Mouse (Mus musculus) stomach, embryonic 15.5 days (tissue): ENCODE data around the gene Abi3bp. TPM values are rescaled to one million over a fixed set of nuclear protein-coding genes. Genes with fewer than 3 reads are reported as not detected.

Experiments
- ATAC-seq: fragments of 200-750 bp; cut with Nextera tagmentation; 2 replicates; pipeline ENCODE4 v1.8.0; 2017; ENCODE audit warnings: low read depth, moderate number of reproducible peaks, moderate TSS enrichment; ENCODE audit not compliant: insufficient read depth, low FRiP score
- H3K27ac ChIP-seq: fragments of 300-500 bp; sonication (generic); 2 replicates; pipeline ENCODE4 v1.5.1; 2015; ENCODE audit warnings: mild to moderate bottlenecking, inconsistent platforms
- H3K27me3 ChIP-seq: fragments of 300-500 bp; sonication (generic); replicated peaks from 2 replicates; pipeline ENCODE4 v1.6.1; 2015; ENCODE audit warnings: inconsistent platforms
- H3K36me3 ChIP-seq: fragments of 300-500 bp; sonication (generic); 2 replicates; pipeline ENCODE4 v1.6.1; 2015; ENCODE audit warnings: inconsistent platforms
- H3K4me1 ChIP-seq: fragments of 300-500 bp; sonication (generic); 2 replicates; pipeline ENCODE4 v1.6.1; 2015; ENCODE audit warnings: inconsistent platforms
- H3K4me2 ChIP-seq: fragments of 300-500 bp; sonication (generic); 2 replicates; pipeline ENCODE4 v1.6.1; 2015; ENCODE audit warnings: mild to moderate bottlenecking, inconsistent platforms
- H3K4me3 ChIP-seq: fragments of 300-500 bp; sonication (generic); replicated peaks from 2 replicates; pipeline ENCODE4 v1.5.1; 2015; ENCODE audit warnings: inconsistent platforms
- H3K9ac ChIP-seq: fragments of 300-500 bp; sonication (generic); 2 replicates; pipeline ENCODE4 v1.6.1; 2015; ENCODE audit warnings: inconsistent platforms
- H3K9me3 ChIP-seq: fragments of 300-500 bp; sonication (generic); 2 replicates; pipeline ENCODE4 v1.6.1; 2016; ENCODE audit warnings: inconsistent platforms
- WGBS: fragments of 180-500 bp; shearing (Covaris S2); methylation state at CpG from one replicate; pipeline ENCODE4 v1.1.7; 2015; 5-methylcytosine and 5-hydroxymethylcytosine counted together
- polyA plus RNA-seq: library from polyadenylated mRNA; unstranded; fragments of >200 nt; fragmentation: Nextera tagmentation; extraction: Ambion mirVana; gene quantifications from 2 replicates; pipeline ENCODE4 v1.2.1, GENCODE M21; 2015

Abi3bp gene
- polyA plus RNA-seq, 1 experiment from 2014 or later = 24.6 TPM

- H3K9ac ChIP-seq = no peak overlapping the region
- no peaks in the 10 kb centered on the region for H3K9me3 ChIP-seq
- no peak for ATAC-seq
- H3K27ac ChIP-seq = no peak overlapping the region
- no peak overlapping the region for H3K4me2 ChIP-seq
- no peak overlapping the region for H3K4me3 ChIP-seq
- peaks cover 35% of the 10 kb centered on the region for H3K36me3 ChIP-seq
- H3K4me1 ChIP-seq = no peaks in the 10 kb centered on the region; the same call in 1 of the 2 replicates
- no peaks in the 10 kb centered on the region for H3K27me3 ChIP-seq
- 78% methylated on average over 3 of the region's 3 CpGs for WGBS
Observed at GRCm38 (mm10) chr16:56710071-56710470, 232.4 kb downstream of the Abi3bp start.

GRCm38 (mm10) chr16:56715608-56716007, 237.9 kb downstream of the Abi3bp start:
- H3K9me3 ChIP-seq = no peaks in the 10 kb centered on the region
- H3K36me3 ChIP-seq = peaks cover 8% of the 10 kb centered on the region
- peak overlapping the region; percentile 77 for H3K4me3 ChIP-seq
- H3K27me3 ChIP-seq = no peaks in the 10 kb centered on the region
- H3K9ac ChIP-seq = no peak overlapping the region
- ATAC-seq = no peak
- H3K4me1 ChIP-seq = peaks cover 7% of the 10 kb centered on the region; the same call in 1 of the 2 replicates
- H3K4me2 ChIP-seq = peak overlapping the region; percentile 50
- WGBS = 42% methylated on average over 3 of the region's 3 CpGs
- H3K27ac ChIP-seq = peak overlapping the region; percentile 99

- peak; percentile 73 for ATAC-seq
- WGBS = 2% methylated on average over 27 of the region's 38 CpGs
- Histone ChIP-seq H3K27ac (peak overlapping the region; percentile 99), H3K36me3 (0 out of 2 replicates have a peak, but pooled peaks cover 4% of the 10 kb centered on the region), H3K4me2 (peak overlapping the region; percentile 50), H3K4me1 (peaks cover 7% of the 10 kb centered on the region; the same call in 1 of the 2 replicates), H3K9ac (peak overlapping the region; percentile 85), H3K4me3 (peak overlapping the region; percentile 77), H3K27me3 (no peaks in the 10 kb centered on the region), H3K9me3 (no peaks in the 10 kb centered on the region)
Observed at GRCm38 (mm10) chr16:56716557-56717179, 239.0 kb downstream of the Abi3bp start.

- Histone ChIP-seq H3K9me3 (no peaks in the 10 kb centered on the region), H3K9ac (peak within 1 kb of the TSS; percentile 85), H3K27me3 (no peaks in the 10 kb centered on the region), H3K27ac (peak within 1 kb of the TSS; percentile 99), H3K4me3 (peak within 1 kb of the TSS; percentile 77), H3K36me3 (no peaks in the 10 kb centered on the region), H3K4me2 (peak within 1 kb of the TSS; percentile 55), H3K4me1 (peaks cover 7% of the 10 kb centered on the region; the same call in 1 of the 2 replicates)
- WGBS = under 1% methylated on average over 62 of the region's 62 CpGs
- ATAC-seq = peak; percentile 93
Observed at GRCm38 (mm10) chr16:56717224-56718200, 239.8 kb downstream of the Abi3bp start, which contains the start of gene Tfg. TSS of gene Tfg (minus strand) at chr16:56717450.

GRCm38 (mm10) chr16:56719031-56719430, 241.4 kb downstream of the Abi3bp start:
- no peaks in the 10 kb centered on the region for H3K27me3 ChIP-seq
- no peaks in the 10 kb centered on the region for H3K36me3 ChIP-seq
- no peak overlapping the region for H3K27ac ChIP-seq
- H3K4me3 ChIP-seq = no peak overlapping the region
- ATAC-seq = no peak
- H3K4me2 ChIP-seq = no peak overlapping the region
- no peaks in the 10 kb centered on the region for H3K9me3 ChIP-seq
- peaks cover 7% of the 10 kb centered on the region; the same call in 1 of the 2 replicates for H3K4me1 ChIP-seq
- no peak overlapping the region for H3K9ac ChIP-seq

- Histone ChIP-seq H3K4me2 (no peak overlapping the region), H3K4me1 (no peaks in the 10 kb centered on the region), H3K36me3 (no peaks in the 10 kb centered on the region), H3K27me3 (no peaks in the 10 kb centered on the region), H3K9ac (no peak overlapping the region), H3K9me3 (no peaks in the 10 kb centered on the region), H3K4me3 (no peak overlapping the region), H3K27ac (no peak overlapping the region)
- WGBS = 38% methylated on average over 4 of the region's 4 CpGs
- no peak for ATAC-seq
Observed at GRCm38 (mm10) chr16:56722357-56722756, 244.7 kb downstream of the Abi3bp start.

- Histone ChIP-seq H3K27ac (no peak overlapping the region; the same call in 1 of the 2 replicates), H3K36me3 (no peaks in the 10 kb centered on the region), H3K4me1 (no peaks in the 10 kb centered on the region), H3K9me3 (no peaks in the 10 kb centered on the region), H3K4me3 (no peak overlapping the region), H3K9ac (no peak overlapping the region), H3K27me3 (no peaks in the 10 kb centered on the region), H3K4me2 (0 out of 2 replicates have a peak overlapping the region, but pooled peaks have one; percentile 11)
- 48% methylated on average over 10 of the region's 10 CpGs for WGBS
- peak; percentile 53; the same call in 1 of the 2 replicates for ATAC-seq
Observed at GRCm38 (mm10) chr16:56724927-56725326, 247.2 kb downstream of the Abi3bp start.

- H3K4me2 ChIP-seq = no peak overlapping the region
- WGBS = 31% methylated on average over 1 of the region's 1 CpGs
- H3K4me3 ChIP-seq = no peak overlapping the region
- no peak for ATAC-seq
- H3K4me1 ChIP-seq = no peaks in the 10 kb centered on the region
- no peaks in the 10 kb centered on the region for H3K36me3 ChIP-seq
- H3K27me3 ChIP-seq = no peaks in the 10 kb centered on the region
- no peaks in the 10 kb centered on the region for H3K9me3 ChIP-seq
- H3K27ac ChIP-seq = no peak overlapping the region
- H3K9ac ChIP-seq = no peak overlapping the region
Observed at GRCm38 (mm10) chr16:56729060-56729459, 251.4 kb downstream of the Abi3bp start.

Other genes with a start within 250 kb of the Abi3bp start
- 148 and 174 TPM in 2 replicates for gene Tfg, start 239.6 kb downstream of the Abi3bp start, polyA plus RNA-seq